Mouse (Mus musculus) heart, adult 2 months (tissue): ENCODE results near the gene Luzp1. TPM values are rescaled to one million over a fixed set of nuclear protein-coding genes. Genes with fewer than 3 reads are reported as not detected.

ENCODE experiments used
- DNase-seq, 2 experiments: peaks; one replicate each; pipeline ENCODE4 v3.0.0; 2021
- H3K27ac ChIP-seq: fragments of 200-600 bp; 2 replicates; pipeline ENCODE4 v1.8.1; 2022
- H3K27me3 ChIP-seq: fragments of 200-500 bp; 2 replicates; pipeline ENCODE4 v1.6.1; 2012; ENCODE audit warnings: mild to moderate bottlenecking, low read length, inconsistent platforms, mixed read lengths; ENCODE audit not compliant: control insufficient read depth, insufficient read depth
- H3K36me3 ChIP-seq: fragments of 200-500 bp; 2 replicates; pipeline ENCODE4 v1.6.1; 2012; ENCODE audit warnings: low read length, inconsistent platforms; ENCODE audit not compliant: control insufficient read depth, insufficient read depth
- H3K4me1 ChIP-seq: fragments of 200-500 bp; 2 replicates; pipeline ENCODE4 v1.6.1; 2011; ENCODE audit warnings: low read length; ENCODE audit not compliant: control insufficient read depth, insufficient read depth
- H3K4me3 ChIP-seq: fragments of 200-600 bp; 2 replicates; pipeline ENCODE4 v1.8.1; 2022
- H3K79me2 ChIP-seq: fragments of 200-500 bp; replicated peaks from 2 replicates; pipeline ENCODE4 v1.6.1; 2012; ENCODE audit warnings: mild to moderate bottlenecking, inconsistent platforms, low read length, moderate library complexity, mixed read lengths; ENCODE audit not compliant: control insufficient read depth, insufficient read depth
- H3K9ac ChIP-seq: fragments of 200-500 bp; 2 replicates; pipeline ENCODE4 v1.6.1; 2012; ENCODE audit warnings: low read depth, mild to moderate bottlenecking, control low read depth, inconsistent platforms, low read length, mixed read lengths
- CTCF ChIP-seq: fragments of 200-600 bp; IDR thresholded peaks from 2 replicates; pipeline ENCODE4 v1.8.1; 2022; ENCODE audit warnings: antibody characterized with exemption, mild to moderate bottlenecking, moderate library complexity
- EP300 ChIP-seq: fragments of 200-500 bp; IDR thresholded peaks from 2 replicates; pipeline ENCODE4 v1.6.1; 2011; ENCODE audit warnings: low read depth, low read length, control low read depth; ENCODE audit not compliant: insufficient read depth
- POLR2A ChIP-seq: fragments of 200-500 bp; IDR thresholded peaks from 2 replicates; pipeline ENCODE4 v1.6.1; 2011; ENCODE audit warnings: mild to moderate bottlenecking, low read depth, low read length, control low read depth; ENCODE audit not compliant: insufficient read depth
- WGBS: fragments of 180-500 bp; shearing (Covaris S2); methylation state at CpG from one replicate; pipeline ENCODE4 v1.1.7; 2018; 5-methylcytosine and 5-hydroxymethylcytosine counted together
- intact Hi-C: fragments of 180-260 bp; cut with DNase I; formaldehyde crosslinking; loops from one replicate; pipeline ENCODE4 v1.15.1; 2025
- polyA plus RNA-seq: library from polyadenylated mRNA; depleted of rRNA; stranded (reverse); fragments of >200 nt; gene quantifications from 2 replicates; pipeline ENCODE4 v1.2.3, GENCODE M21; 2012
- total RNA-seq, 2 experiments: library from RNA; stranded (reverse); gene quantifications; 2 replicates each; pipeline ENCODE4 v1.2.3; 2021

Gene Luzp1
- total and polyA plus RNA-seq, 3 experiments = 11.0 to 37.8 (median 36.5) TPM

DNA sequence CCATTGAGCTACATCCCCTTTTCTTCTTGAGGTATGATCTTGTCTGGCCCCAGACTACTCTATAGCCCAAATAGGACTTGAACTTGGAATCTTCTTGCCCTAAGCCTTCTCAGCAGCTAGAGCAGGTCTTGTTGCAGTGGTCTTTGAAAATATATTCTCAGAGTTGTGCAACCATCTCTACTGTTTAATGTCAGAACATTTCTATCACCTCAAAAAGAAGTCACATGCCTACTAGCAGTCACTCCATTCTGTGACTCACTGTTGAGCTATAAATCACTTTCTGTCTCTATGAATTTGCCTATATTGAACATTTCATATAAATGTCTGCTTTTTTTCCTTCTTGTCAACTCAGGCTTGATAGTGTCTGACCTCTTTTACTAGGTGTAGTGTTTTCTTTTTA is 26.4 kb downstream of the Luzp1 start:
- no peak overlapping the region for H3K9ac ChIP-seq
- H3K27ac ChIP-seq = no peak overlapping the region
- TF ChIP-seq CTCF (no peak), EP300 (no peak), POLR2A (no peak)
- no peak for DNase-seq
- H3K4me3 ChIP-seq = no peak overlapping the region
- intact Hi-C loops = no loop called here
- no peaks in the 10 kb centered on the region for H3K27me3 ChIP-seq
- H3K4me1 ChIP-seq = peaks cover 4% of the 10 kb centered on the region; the same call in 1 of the 2 replicates
- H3K36me3 ChIP-seq = peaks cover 6% of the 10 kb centered on the region
- H3K79me2 ChIP-seq = peaks cover 2% of the 10 kb centered on the region

DNA sequence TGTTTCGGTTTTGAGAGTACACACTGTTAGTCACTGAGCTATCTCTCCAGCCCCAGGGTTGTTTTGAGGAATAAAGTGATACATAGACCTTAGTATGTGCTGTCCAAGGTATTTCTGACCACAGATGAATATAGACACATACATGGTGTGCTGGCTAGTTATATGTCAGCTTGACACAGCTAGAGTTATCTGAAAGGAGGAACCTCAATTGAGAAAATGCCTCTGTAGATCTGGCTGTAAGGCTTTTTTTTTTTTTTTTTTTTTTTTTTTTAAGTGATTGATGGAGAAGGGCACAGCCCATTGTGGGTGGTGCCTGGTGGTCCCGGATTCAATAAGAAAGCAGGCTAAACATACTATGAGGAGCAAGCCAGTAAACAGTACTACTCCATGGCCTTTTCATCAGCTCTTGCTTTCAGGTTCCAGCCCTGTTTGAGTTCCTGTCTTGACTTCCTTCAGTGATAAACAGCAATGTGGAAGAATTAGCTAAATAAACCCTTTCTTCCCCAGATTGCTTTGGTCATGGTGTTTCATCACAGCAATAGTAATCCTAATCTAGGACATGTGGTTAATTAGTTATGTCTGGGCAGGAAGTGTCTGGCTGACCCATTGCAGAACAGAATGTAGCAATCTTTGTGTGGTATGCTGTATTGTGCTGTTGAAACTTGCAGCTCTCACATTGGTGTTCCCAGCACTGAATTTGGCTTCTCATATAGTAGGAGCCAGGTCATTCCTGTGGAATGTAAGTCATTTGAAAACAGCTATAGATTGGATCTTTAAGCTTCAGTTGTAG is 36.1 kb downstream of the Luzp1 start:
- Histone ChIP-seq H3K4me1 (peaks cover 9% of the 10 kb centered on the region), H3K27me3 (no peaks in the 10 kb centered on the region), H3K4me3 (no peak overlapping the region), H3K9ac (no peak overlapping the region), H3K27ac (no peak overlapping the region), H3K36me3 (peaks cover 18% of the 10 kb centered on the region), H3K79me2 (peaks cover 8% of the 10 kb centered on the region; the same call in 1 of the 2 replicates)
- no peak for DNase-seq
- intact Hi-C loops = no loop called here
- 24% methylated on average over 2 of the region's 2 CpGs for WGBS
- TF ChIP-seq EP300 (no peak), POLR2A (no peak), CTCF (no peak)

DNA sequence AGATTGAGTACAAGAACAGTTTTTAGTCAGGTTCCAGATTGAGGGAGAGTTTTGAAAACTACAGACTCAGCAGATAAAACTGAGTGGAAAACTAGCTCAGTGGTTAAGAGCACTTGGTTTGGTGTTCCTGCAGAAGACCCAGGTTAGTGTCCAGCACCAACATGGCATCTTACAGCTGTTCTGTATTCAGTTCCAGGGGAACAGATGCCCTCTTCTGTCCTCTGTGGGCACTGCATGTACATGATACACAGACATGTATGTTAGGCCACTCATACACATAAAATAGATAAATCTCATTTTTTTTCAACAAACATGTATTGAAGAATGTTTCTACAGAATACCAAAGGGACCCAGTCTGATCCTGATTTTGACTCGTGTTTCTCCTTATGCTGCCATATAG is 40.3 kb downstream of the Luzp1 start:
- TF ChIP-seq EP300 (no peak), POLR2A (no peak), CTCF (peak; percentile 73)
- H3K4me3 ChIP-seq = no peak overlapping the region
- intact Hi-C loops = no loop called here
- peaks cover 26% of the 10 kb centered on the region for H3K36me3 ChIP-seq
- no peak overlapping the region for H3K9ac ChIP-seq
- peak in 1 of 2 experiments; percentile 43 for DNase-seq
- 62% methylated on average over 1 of the region's 1 CpGs for WGBS
- peaks cover 7% of the 10 kb centered on the region; the same call in 1 of the 2 replicates for H3K79me2 ChIP-seq
- H3K4me1 ChIP-seq = peaks cover 17% of the 10 kb centered on the region
- H3K27ac ChIP-seq = no peak overlapping the region
- no peaks in the 10 kb centered on the region for H3K27me3 ChIP-seq

DNA sequence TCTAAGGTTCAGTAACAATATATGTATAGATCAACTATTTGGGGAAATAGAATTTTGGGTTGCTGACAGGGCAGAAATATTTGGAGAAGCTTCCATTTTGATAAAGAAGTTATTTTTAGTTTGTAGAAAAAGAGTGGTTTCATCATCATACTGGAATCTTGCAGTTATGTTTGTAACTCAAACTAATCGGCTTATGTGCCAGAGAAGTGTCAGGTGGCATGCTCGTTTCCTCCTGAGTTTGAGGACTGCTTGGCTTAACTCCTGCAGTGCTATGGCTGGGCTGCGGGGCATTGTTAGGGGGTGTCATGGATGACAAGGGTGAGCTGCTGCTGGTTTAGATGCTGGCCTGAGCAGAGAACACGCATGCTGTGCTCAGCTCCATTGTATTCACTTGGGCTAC is 42.1 kb downstream of the Luzp1 start:
- 15% methylated on average over 4 of the region's 4 CpGs for whole genome bisulfite sequencing
- Histone ChIP-seq H3K4me1 (peaks cover 21% of the 10 kb centered on the region), H3K27ac (peak overlapping the region; percentile 34), H3K4me3 (no peak overlapping the region), H3K36me3 (peaks cover 19% of the 10 kb centered on the region), H3K27me3 (no peaks in the 10 kb centered on the region), H3K9ac (no peak overlapping the region), H3K79me2 (peaks cover 11% of the 10 kb centered on the region)
- peak; percentile 14 to 25 for DNase-seq
- intact Hi-C loops = no loop called here
- TF ChIP-seq POLR2A (no peak), EP300 (no peak), CTCF (no peak)

DNA sequence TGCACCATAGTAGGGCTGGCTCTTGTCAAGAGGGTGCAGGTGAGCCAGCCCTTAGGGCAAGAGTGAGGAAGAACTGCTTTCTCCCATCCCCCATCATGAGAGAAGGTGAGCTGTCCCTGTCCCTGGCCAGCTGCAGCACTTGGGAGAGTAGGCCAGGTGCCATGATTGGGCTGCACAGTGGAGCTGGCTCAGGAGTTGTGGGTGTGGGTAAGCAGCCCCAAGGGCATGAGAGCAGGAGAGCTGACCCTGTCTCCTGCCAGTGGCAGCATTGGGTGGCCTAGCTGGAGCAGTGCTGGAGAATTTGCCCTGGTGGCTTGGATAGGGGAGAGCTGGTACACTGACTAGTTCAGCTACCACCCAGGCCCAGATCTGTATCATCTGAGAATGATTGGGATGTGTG is 43.3 kb downstream of the Luzp1 start:
- peaks cover 21% of the 10 kb centered on the region for H3K4me1 ChIP-seq
- peaks cover 13% of the 10 kb centered on the region for H3K79me2 ChIP-seq
- peak; percentile 40 to 60 for DNase-seq
- H3K27ac ChIP-seq = peak overlapping the region; percentile 40
- TF ChIP-seq POLR2A (no peak), CTCF (no peak), EP300 (no peak)
- H3K9ac ChIP-seq = no peak overlapping the region
- H3K4me3 ChIP-seq = no peak overlapping the region
- intact Hi-C loops = no loop called here
- H3K27me3 ChIP-seq = no peaks in the 10 kb centered on the region
- peaks cover 22% of the 10 kb centered on the region for H3K36me3 ChIP-seq

DNA sequence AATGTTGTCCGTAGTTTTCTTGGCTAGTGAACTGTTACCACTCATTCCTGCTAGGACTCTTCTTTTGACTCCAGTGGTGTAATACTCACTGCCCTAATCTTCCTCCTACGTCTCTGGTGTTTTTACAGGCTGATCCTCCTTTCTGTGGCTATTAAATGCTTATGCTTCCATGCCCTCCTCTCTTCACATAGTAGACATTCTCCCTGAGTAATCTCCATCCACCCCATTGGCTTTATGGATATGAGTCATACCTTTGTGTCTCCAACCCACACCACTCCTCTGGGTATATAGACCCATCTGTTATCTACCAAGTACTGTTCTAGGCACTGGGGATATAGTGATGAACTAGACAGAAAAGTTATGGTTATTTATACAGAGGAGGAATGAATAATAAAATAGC is 48.6 kb downstream of the Luzp1 start:
- WGBS = 59% methylated on average over 2 of the region's 2 CpGs
- Histone ChIP-seq H3K79me2 (peaks cover 12% of the 10 kb centered on the region), H3K27ac (no peak overlapping the region), H3K9ac (no peak overlapping the region), H3K4me1 (peaks cover 12% of the 10 kb centered on the region), H3K4me3 (no peak overlapping the region), H3K27me3 (no peaks in the 10 kb centered on the region), H3K36me3 (peaks cover 29% of the 10 kb centered on the region)
- intact Hi-C loops = no loop called here
- DNase-seq = no peak
- no peak for TF ChIP-seq POLR2A
- TF ChIP-seq EP300 = no peak
- TF ChIP-seq CTCF = no peak
